Mouse (Mus musculus) gastrocnemius, postnatal 25 days (tissue): ENCODE measurements around the gene Srgap1. TPM values are rescaled to one million over a fixed set of nuclear protein-coding genes. Genes with fewer than 3 reads are reported as not detected.

Source experiments
- DNase-seq: peaks from one replicate; pipeline ENCODE4 v3.0.0; 2022
- long read RNA-seq, 2 experiments: library from polyadenylated mRNA; stranded (forward); transcript quantifications; one replicate each; pipeline ENCODE4 v2.0.0; 2021
- total RNA-seq, 2 experiments: library from RNA; stranded (reverse); gene quantifications; 1 replicate in 1 of 2; 2 replicates in 1 of 2; pipeline ENCODE4 v1.2.3; 2021

Gene Srgap1
- 1 to 10 TPM; 1.4 to 1.7 TPM for total RNA-seq
- long read RNA-seq, experiment 1, result 0 reads
- long read RNA-seq, experiment 2, result 0 reads

DNA sequence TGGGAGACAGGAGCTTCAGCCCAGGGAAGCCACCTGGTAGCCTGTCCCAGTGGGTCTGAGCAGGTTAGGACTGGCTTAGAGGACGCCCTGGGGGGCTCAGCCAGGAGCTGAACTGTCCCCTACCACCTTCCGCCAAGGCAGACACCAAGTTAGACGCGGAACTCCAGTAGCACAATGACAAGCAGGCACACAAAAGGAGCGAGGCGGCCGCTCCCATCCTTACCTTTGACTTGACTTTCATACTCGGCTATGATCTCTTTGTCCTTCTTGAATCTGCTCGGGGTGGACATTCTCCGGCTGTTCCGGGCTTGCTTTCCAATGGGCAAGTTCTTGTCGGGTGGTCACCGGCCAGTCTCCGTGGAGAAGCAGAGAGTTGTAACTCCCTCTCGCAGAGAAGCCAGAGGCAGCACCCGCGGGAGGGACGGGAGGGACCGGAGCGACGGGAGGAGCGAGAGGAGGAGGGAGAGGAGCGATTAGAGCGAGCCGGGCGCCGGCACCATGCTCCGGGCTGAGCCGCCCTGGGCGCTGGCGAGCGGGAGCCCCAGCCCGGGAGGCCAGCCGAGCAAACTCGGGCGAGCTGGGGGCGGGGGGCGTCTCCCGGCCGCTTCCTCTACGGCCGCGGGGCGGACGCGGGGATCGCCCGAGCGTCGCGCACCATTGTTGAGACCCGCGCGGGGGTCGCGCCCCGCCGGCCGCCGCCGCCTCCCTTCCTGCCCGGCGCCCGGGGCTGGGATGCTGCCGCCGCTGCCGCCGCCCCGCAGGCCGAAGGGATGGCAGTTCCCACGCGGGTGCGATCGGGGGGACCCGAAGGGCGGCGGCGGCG, at the start of gene Srgap1:
TSS of gene Srgap1 (minus strand) at position 412 of the 823 bp plus-strand sequence.
- peak; percentile 51 for DNase-seq

GRCm38 (mm10) chr10:122096462-122096979, 49.4 kb upstream of the Srgap1 start:
- no peak for DNase-seq

DNA sequence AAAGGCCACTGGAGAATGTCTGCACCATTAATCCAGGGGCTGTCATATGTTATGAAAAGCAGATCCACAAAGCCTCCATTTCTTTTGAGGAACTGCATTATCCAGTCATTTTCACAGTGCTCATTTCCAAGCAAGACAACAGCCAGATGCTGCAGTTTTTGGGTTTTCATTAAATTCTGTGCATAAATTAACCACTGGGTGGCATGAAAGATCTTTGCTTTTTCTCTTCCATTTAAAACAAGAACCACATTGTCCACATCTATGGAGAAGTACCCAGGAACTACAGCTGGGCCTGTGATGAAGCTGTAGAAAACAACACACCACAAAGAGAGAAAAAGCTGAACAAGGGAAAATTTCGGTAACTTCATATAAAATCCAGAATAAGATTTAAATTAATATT, 43.4 kb upstream of the Srgap1 start:
- DNase-seq, result no peak

- DNase-seq, result no peak
These were observed 34.2 kb upstream of the Srgap1 start for GRCm38 (mm10) chr10:122081352-122081751.

GRCm38 (mm10) chr10:122069153-122069552, 22.0 kb upstream of the Srgap1 start:
- no peak for DNase-seq

DNA sequence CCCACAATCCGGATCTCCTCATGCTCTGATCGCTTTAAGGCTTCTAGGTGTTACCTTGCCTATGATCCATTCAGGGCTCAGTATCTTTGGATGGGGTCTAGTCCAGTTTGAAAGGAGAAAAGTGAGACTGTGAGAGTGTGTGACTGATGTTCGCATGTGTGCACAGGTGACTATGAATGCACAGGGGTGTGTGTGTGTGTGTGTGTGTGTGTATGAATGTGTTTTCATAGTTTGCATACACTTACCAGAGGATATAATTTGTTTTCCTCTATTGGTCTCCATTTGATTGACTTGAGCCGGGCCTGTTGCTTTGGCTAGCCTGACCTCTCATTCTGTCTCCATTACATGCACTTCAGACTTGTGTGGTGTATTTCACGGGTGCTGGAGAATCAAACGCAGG, 8.7 kb upstream of the Srgap1 start:
- no peak for DNase-seq

DNA sequence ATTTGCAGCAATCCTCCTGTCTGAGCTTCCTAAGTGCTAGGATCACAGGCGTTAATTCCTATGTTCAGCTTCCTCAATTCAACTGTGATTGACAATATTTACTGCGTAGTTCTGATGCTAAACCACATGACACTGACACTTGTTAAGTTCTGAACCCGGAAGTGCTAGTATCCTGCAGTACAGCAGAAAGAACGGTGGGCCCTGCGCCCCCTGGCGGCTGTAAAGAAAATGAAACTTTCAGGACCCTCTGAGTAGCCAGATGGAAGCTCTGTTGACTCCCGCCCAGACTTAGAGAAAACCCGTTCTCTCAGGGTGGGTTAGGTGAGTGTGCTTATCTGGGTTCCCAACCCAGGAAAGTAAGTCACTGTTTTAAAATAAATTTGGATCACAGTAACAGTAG, 7.4 kb upstream of the Srgap1 start:
- DNase-seq, result peak; percentile 22

GRCm38 (mm10) chr10:122051831-122052230, 4.7 kb upstream of the Srgap1 start:
- DNase-seq, result peak; percentile 57

- DNase-seq, result peak; percentile 75
These were observed 731 bp upstream of the Srgap1 start for GRCm38 (mm10) chr10:122047727-122048365.

GRCm38 (mm10) chr10:122046511-122046903, 608 bp downstream of the Srgap1 start:
- no peak for DNase-seq

GRCm38 (mm10) chr10:122045946-122046345, 1.2 kb downstream of the Srgap1 start:
- no peak for DNase-seq

GRCm38 (mm10) chr10:122044926-122045325, 2.2 kb downstream of the Srgap1 start:
- DNase-seq, result no peak

GRCm38 (mm10) chr10:122040372-122040771, 6.7 kb downstream of the Srgap1 start:
- DNase-seq, result no peak

DNA sequence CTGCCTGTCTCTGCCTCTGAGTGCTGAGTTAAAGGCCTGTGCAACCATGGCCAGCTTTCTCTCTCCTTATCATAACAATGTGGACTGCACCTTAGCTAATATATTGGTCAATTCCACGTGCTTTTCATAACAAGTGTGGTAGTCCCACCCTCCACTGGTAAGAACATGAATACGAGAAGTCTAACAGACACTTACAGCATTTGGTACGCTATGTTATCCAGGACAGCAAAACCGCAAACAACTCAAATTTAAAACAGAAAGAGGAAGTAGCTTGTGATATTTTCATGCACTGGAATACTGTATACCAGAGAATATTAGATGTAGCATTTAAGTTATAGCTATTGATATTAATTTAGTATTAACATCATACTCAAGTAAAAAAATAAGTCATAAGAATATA, 7.5 kb downstream of the Srgap1 start:
- no peak for DNase-seq

DNA sequence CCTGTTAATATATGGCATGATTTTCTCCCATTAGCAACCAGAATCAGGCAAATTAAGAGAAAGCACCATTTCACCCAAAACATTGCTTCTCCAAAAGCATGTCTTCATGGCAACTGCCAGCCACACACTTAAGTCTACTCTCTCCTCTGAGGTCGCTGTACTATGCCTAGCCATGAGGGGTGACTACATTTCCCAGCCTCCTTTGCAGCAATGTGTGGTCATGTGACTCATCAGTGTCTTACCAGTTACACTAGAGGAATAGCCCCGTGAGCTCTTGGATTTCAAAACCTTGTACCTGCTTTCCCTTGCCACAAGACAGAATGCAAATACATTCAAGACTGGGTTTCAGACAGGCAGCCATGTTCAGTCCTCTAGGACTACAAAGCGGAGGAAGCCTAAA, 8.6 kb downstream of the Srgap1 start:
- no peak for DNase-seq

- DNase-seq, result no peak
These were observed 13.8 kb downstream of the Srgap1 start for GRCm38 (mm10) chr10:122033271-122033670.

- DNase-seq, result no peak
These were observed 16.7 kb downstream of the Srgap1 start for GRCm38 (mm10) chr10:122030420-122030819.

GRCm38 (mm10) chr10:122029738-122030137, 17.4 kb downstream of the Srgap1 start:
- no peak for DNase-seq

DNA sequence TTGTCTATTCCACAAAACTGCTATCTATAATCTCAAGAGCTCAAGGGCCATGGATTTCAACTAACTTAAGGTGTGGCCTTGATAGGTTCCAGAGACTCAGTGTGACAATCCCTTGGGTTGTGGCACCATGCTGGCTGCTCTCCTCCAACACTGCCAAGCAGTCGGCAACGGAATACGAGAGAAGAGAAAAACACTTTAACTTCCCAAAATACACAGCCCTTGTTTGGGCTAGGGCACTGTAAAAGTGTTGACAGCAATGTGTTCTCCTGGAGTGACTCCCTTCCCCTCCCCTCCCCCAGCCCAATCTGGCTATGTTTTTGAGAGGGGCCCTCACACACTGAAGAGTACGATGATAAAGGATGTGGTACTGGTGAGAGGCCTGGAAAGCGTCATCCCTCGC, 21.9 kb downstream of the Srgap1 start:
- DNase-seq, result no peak

DNA sequence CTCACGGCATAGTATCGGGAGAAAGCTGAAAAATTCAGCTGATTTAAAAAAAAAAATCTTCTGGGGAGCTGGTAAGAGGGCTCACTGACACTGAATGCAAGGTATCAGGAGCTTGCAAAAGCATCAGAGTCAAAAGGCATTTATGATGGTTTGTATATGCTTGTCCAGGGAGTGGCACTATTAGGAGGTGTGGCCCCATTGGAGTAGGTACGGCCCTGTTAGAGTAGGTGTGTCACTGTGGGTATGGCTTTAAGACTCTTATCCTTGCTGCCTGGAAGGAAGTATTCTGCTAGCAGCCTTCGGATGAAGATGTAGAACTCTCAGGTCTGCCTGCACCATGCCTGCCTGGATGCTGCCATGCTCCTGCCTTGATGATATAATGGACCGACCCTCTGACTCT, 26.2 kb downstream of the Srgap1 start:
- no peak for DNase-seq

DNA sequence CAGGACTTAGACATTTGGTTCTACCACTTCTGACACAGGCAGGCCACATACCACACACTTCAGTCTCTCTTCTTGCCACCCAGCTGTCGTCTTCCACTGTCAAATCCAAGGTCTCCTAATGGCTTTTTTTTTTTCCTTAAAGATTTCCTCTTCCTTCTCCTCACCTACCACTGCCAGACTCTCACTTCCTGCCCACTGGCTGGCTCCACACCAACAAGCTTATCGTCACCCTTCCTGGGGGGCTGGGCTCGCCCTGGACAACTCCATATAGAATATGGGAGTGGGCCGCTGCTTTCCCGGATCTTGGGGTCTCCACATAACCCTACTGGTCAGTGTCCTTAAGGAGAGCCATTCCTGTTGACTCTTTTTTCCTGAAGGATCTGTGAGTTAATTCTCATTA, 26.9 kb downstream of the Srgap1 start:
- DNase-seq, result no peak

DNA sequence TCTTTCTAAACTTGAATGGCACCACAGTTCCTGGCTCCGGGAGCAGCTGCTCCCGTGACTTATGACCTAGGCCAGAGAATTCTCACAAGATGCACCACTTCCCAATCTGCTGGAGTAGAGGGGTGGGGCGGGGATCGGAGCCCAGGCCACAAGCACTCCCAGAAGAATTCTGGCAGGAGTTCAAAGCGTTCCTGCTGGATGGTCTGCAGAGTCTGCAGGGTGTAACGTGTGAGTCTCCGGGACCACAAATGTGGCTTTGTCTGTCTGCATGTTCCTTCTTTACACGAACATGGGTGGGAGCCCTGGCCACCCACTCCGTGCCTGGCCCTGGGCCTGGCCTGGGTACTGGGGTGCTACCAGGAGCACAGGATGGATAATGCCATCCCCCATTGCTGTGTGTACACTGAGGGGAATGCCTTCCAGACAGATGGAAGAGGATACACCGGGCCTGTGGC, 28.5 kb downstream of the Srgap1 start:
- DNase-seq, result peak; percentile 55

GRCm38 (mm10) chr10:122017743-122018142, 29.4 kb downstream of the Srgap1 start:
- no peak for DNase-seq
